Mouse (Mus musculus) spleen, postnatal 14 days (tissue): Measurements from ENCODE around the gene Anks1b.

Source experiments
- DNase-seq, 2 experiments: peaks; one replicate each; pipeline ENCODE4 v3.0.0; 2021 to 2022; ENCODE audit warnings: low spot score in 2 of 2

Gene Anks1b

DNA sequence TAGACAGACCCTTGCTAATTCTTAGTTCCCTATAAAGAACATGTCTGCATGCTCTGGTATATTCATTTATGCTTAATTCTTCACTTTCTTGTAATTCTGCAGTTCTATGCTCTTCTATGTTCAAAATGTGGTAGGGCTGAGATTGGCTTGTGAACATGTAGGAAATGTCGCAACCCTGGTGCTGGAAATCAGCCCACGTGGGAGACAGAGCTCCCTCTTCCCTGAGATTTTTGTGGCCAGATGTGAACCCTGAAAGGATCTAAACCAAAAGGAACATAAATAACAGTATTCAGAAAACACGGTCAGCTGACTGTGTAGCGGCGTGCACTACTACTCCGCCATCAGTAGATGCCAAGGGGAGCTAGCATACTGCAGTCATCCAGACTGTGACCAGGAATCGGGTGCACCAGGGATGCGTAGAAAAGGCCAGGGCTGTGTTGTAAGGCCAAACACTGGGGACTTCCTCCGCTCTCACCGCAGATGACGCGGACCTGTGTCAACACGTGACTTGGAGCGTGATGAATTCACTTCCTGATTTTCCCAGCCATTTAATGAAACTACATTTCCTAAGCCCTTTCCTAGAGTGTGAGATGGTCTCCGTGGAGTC is 1079.9 kb downstream of the Anks1b start:
- no peak for DNase-seq

DNA sequence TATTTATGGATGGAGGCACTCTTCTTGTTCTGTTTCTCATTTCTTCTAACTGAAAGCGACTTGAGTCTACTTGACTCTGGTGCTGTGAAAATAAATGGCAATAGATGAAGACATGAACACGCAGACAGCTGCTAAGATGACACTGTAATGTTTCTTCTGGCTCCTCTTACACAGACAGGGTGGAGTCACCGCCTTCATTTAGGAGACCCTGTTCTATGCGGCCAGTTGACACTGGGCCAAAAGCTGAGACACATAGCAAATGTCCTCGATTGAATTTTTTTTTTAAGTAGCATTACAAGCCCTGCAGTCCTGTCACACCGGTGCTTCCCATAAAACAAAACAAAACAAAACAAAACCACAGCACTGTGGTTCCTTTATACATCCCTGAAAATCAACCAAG is 1080.5 kb downstream of the Anks1b start:
- DNase-seq = no peak

DNA sequence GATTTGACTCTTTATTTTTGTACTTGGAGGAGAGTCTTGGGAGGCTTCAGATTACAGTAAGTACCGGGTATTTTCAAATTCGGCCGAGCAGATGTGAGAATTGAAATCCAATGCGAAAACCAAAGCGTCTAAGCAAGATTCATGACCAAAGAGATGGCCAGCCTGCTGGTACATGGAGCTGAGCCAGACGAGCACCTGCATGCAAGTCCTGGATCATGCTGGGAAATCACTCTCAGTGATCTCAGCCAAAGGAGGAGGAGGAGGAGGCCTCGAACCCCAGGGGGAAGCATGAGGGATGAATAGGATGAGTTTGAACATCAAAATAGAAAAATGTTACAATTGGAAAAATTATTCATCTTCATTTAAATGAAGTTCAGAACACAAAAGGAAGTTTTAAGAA is 1087.1 kb downstream of the Anks1b start:
- no peak for DNase-seq

DNA sequence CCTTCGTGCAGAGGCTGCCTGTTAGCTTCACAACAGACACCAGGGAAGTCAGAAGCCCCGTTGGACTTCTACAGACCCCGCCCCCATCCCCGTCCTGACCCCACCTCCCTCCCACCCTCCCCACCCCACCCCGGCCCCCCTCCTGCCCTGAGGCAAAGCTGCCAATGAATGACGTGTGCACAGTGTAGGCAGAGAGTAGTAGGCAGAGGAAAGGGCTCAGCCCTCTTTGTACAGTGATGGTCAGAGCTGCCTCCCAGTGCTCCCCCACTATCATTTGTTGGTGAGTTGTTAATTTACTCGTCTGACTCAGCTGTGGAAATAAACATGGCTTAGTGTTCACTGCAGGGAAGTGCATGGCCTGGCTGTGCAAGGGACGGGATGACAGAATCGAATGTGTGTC is 1091.2 kb downstream of the Anks1b start:
- DNase-seq = no peak

DNA sequence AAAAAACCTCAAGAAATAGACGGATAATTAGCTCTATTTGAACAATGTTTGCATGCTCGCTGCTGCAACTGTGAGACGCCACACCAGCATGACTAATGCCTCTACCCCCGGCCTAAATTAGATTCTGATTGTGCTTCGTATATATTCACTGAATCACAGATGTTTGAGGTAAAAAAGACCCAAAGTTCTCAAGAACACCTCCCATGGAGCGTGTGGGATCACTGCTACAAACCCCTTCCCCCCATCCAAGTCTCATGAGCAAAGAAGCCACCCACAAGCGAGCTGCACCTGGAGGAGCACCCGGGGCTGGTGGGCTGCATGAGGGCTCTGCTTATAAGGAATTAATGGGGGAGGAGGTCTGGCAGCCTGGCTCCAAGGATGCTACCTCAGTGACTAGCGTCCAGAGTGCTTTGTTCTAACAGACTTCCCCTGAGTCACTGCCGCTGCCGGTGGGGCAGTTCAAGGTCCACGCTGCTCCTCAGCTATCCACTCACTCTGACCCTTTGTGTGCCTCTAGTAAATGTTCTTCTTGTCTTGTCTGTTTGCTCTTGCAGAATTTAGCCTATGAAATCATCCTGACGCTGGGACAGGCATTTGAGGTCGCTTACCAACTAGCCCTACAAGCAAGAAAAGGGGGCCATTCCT is 1092.5 kb downstream of the Anks1b start:
- no peak for DNase-seq

DNA sequence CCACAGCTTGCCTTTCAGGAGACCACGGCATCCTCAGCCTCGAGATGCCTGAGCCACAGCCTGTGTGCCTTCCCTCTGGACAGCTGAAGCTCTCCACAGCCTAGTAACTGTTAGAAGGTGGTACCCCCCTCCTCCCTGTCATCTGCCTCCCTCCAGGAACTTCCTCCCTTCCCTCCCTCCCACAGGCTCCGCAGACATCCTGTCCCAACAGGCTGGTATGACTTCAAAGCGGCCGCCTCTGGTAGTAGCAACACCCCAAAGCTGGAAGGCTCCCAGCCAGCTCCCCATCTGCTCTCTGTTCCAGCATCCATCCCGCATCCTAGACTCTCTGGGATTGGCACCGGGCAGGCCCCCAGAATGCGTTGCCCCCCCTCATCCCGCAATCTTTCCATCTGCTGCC is 1093.5 kb downstream of the Anks1b start:
- no peak for DNase-seq

DNA sequence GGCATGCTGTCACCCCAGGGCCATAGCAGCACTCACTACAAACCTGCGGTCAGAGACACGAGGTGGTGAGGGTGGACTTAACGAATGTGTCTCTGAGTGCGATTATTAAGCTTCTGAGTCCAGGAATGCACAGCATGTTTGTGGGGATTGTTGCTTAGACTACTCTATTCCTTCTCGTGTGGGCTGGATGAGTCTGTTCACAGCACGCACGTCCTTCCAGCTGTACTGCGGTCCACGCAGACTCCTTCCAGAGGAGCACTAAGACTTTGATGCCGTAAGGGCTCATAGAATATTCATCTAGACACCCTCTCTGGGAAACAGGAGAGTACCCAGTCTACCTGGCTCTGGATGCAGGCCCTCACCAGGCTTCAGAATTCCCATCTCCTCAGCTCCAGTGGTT is 1094.9 kb downstream of the Anks1b start:
- no peak for DNase-seq

DNA sequence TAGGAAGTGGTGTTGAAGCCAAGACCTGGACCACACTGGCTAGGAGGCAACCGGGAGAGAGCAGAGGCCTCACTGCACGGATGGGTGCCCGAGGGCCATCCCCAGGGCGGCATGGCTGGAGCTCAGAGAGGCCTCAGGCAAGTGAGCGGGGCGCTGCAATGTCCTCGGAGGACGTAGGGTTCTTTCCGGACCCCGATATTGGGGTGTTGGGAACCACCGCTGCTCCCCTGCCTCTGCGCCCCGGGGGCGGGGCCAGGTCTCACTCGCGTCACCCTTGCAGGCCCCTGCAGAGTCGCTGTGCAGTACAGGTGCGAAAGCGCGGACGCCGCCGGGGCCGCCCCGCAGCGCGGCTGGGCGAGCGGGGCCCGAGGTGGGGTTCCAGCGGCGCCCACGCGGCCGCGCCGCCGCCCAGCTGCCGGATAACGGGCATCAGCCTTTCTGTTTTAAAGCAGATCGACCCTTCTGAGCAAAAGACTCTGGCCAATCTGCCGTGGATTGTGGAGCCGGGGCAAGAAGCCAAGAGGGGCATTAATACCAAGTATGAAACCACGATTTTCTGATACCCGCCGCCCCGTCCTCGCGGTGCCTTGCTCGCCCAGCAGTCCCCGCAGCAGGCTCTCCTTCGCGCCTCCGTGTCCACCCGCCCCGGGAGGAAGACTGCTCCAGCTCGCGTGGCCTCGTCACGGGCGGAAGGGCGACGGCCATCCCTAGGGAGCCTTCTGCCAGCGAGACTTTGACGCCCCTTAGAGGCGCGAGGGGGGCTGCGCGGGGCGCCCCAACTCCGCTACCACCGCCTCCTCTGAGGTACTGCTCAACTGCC is 1096.3 kb downstream of the Anks1b start:
- DNase-seq = peak in 1 of 2 experiments; percentile 12

DNA sequence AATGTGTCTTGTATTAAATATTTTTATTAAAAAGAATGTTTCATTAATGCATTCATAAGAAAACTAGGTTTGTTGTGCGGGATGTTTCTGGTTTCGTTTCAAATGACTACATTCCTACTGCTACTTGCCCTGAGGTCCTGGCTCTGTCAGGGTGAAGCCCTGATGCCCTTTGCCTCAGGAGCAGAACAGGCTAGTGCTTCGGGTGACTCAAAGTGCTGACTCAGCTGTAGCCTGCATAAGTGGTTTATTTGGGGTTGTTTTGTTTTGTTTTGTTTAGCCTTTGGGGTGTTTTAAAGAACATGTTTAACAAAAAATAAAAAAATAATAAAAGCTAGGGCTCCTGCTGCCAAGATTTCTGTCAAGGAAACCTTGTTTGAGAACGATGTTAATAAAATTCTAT is 1097.3 kb downstream of the Anks1b start:
- DNase-seq = no peak

DNA sequence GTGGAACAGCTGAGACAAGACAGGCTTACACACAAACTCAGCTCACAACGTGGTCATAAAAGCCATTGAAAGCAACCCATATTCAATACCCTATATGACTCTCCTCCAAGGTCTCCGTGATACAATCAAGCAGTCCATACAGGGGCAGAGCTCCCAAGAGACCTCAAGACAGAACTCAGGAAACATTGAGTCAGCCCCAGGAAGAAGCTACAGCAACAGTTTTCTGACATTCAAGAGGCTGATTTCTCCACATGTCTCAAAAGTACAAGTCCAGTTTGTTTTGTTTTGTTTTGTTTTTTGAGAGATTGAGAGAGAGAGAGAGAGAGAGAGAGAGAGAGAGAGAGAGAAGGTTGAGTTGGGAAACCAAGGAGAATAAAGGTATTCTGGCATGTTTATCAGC is 1100.8 kb downstream of the Anks1b start:
- no peak for DNase-seq

DNA sequence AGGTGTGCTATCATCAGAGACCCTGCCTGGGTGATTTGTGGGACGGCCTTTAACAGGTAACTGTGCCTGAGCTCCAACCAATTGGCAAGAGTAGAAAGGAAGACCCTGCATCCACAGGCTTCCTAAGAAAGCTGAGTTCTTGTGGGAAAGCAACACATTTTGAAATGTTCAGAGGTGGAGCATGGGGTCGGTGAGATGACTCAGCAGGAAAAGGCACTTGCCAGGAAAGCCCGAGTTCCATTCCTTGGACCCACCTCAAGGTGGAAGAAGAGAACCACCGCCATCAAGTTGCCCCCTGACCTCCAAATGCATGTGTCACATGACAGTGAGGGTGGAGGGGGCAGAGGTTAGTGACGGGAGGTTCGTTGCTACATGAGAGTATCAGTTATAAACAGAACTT is 1101.2 kb downstream of the Anks1b start:
- DNase-seq = no peak

DNA sequence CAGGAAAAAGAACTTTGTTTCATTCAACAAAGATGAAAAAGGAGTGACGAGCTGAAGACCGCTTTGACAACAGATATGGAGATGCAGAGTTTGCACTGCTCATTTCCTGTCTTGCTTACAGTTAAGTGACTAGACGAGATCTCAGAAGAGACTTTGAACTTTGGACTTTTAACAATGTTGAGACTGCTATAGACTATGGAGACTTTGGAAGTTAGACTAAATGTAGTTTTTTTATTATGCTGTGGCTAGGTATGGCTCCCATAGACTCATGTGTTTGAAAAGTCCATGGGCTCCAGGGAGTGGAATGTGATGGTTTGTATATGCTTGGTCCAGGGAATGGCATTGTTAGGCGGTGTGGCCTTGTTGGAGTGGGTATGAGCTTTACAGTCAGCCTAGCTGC is 1108.5 kb downstream of the Anks1b start:
- DNase-seq = no peak

DNA sequence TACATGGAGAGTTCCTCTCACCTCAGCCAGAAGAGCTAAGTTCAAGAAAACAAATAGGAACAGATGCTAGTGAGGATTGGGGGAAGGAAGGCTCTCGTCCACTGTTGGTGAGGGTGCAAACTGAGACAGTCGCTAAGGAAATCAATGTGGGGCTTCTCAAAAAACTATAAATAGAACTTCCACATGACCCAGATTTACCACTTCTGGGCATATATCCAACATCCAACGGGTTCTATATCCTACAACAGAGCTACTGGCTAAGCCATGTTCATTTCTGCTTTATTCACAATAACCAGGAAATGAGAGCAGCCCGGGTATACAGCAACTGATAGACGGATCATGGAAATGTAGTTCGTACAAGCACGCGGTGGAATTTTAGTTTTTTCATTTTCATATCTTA is 1109.7 kb downstream of the Anks1b start:
- no peak for DNase-seq

DNA sequence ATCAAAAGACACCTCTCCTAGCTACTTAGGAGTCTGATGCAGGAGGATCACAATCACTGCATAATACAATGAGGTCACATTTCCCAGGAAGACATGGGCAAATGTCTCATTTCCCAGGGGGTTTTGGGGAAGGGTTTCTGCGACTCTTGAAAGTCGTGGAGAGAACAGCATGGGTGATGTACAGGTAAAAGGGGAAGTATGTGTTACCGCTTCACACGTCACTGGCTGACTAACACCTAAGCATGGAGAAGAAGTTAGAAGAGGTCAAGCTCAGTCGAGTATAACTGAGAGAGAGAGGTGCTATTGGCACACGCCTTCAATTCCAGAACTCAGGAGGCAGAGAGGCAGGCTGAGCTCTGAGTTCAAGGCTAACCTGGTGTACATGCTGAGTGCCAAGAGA is 1117.0 kb downstream of the Anks1b start:
- no peak for DNase-seq

DNA sequence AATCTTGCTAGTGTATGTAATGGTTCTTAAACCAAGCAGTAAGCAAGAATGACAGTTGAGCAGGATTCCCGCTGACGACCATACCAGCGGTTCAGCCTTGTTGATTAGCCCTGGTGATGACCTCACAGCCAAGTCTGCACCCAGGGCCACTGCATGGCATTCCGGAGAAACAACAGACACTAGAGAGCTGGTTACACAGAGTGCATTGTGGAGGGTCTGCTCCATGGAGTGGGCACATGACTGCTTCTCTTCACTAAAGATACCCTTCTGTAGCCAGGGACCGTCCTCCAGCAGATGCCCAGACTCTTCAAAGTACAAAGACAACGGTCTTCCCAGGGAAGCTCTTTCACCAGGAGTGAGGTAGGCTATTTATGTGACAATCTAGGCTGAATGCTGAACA is 1118.9 kb downstream of the Anks1b start:
- DNase-seq = no peak

DNA sequence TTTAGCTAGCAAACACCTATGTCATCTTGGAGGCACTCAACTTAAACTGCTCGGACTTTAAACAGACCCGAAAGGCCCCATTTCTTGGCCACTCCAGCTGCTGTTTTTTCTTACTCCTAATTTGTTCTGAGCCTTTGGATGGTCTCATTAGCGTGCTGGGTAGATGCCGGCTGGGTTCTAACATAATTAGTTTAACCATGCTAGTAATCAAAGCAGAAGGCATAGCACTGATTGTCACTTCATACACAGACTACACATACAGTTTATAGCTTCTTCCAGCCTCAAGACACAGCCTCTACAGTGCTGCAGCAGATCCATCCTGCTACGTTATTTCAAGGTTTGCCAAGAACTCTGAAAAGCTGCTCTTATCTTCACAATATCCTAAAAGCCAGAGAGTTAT is 1120.6 kb downstream of the Anks1b start:
- DNase-seq = no peak

DNA sequence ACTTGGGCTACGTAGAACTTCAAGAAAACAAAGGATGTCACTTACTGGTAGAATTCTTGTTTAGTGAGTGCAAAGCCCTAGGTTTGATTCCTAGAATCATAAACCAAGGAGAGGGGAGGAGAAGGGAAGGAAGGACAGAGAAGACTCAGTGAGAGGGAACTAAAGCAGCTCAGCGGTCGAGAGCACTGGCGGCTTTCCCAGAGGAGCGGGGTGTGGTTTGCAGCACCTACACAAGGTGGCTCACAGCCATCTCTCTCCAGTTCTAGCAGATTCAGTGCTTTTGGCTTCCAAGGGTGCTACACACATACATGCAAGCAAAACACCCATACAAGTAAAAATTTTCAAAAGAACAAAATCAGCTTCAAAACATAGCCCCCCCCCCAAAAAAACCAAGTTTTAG is 1126.6 kb downstream of the Anks1b start:
- DNase-seq = no peak

DNA sequence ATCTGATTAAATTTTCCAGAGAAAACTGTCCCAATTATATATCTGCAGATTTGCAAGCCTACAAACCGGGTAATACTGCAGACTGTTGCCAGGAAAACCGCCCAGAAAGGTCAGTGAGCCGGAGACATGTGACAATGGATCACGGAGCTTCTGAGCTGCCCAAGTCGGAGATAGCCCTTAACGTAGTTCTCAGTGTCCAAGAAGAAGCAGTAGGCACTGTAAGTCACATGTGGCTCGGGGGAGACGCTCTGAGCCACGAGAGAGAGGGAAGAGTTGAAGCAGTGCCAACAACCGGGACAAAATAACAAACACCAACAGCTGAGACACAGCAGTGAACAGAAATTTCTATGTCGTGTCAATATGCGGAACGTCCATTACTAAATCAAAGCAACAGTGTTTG is 1128.1 kb downstream of the Anks1b start:
- DNase-seq = no peak

DNA sequence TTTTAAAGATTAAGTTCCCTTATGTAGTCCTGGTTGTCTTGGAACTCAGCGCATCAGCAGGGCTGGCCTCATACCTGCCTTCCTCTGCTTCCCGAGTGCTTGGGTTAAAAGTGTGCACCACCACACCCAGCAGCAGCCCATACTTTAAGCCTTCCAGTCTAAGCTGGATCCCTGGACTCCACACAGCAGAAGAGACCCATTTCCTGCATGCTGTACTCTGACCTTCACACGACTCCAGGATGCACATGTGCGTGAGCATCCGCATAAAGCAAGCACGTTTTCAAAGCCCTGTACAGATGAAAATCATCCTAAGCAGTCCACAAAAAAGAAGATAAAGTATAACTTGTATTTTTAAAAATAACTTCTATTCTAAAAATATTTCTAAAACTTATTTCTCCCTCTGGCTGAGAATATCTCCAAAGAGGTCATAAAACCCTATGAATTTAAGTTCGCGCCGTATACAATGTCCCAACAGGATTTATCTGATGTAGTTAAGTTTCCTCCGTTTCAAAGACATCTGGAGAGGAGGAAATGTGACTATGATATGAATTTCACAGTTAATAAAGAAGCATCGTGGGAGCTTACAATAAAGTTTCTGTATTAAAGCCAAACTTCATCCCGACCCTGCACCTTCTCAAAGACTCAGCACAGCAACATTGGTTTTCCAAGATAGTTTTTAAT is 1132.7 kb downstream of the Anks1b start:
- no peak for DNase-seq
